Mouse (Mus musculus) hindbrain, embryonic 12.5 days (tissue): Measurements from ENCODE around the gene Rnf167. TPM values are rescaled to one million over a fixed set of nuclear protein-coding genes. Genes with fewer than 3 reads are reported as not detected.

Source experiments
- ATAC-seq: fragments of 200-750 bp; cut with Nextera tagmentation; 2 replicates; pipeline ENCODE4 v1.8.0; 2017; ENCODE audit warnings: moderate TSS enrichment; ENCODE audit not compliant: low FRiP score
- H3K27ac ChIP-seq: fragments of 300-500 bp; sonication (generic); 2 replicates; pipeline ENCODE4 v1.5.1; 2016; ENCODE audit warnings: mild to moderate bottlenecking
- H3K27me3 ChIP-seq: fragments of 300-500 bp; sonication (generic); 2 replicates; pipeline ENCODE4 v1.6.1; 2016; ENCODE audit warnings: mild to moderate bottlenecking
- H3K36me3 ChIP-seq: fragments of 300-500 bp; sonication (generic); 2 replicates; pipeline ENCODE4 v1.6.1; 2016; ENCODE audit warnings: mild to moderate bottlenecking
- H3K4me1 ChIP-seq: fragments of 300-500 bp; sonication (generic); 2 replicates; pipeline ENCODE4 v1.6.1; 2016
- H3K4me2 ChIP-seq: fragments of 300-500 bp; sonication (generic); replicated peaks from 2 replicates; pipeline ENCODE4 v1.6.1; 2016; ENCODE audit warnings: mild to moderate bottlenecking
- H3K4me3 ChIP-seq: fragments of 300-500 bp; sonication (generic); 2 replicates; pipeline ENCODE4 v1.5.1; 2016; ENCODE audit warnings: mild to moderate bottlenecking
- H3K9ac ChIP-seq: fragments of 300-500 bp; sonication (generic); 2 replicates; pipeline ENCODE4 v1.6.1; 2016; ENCODE audit warnings: mild to moderate bottlenecking, moderate library complexity
- H3K9me3 ChIP-seq: fragments of 300-500 bp; sonication (generic); replicated peaks from 2 replicates; pipeline ENCODE4 v1.6.1; 2016; ENCODE audit warnings: mild to moderate bottlenecking
- WGBS: fragments of 180-500 bp; shearing (Covaris S2); methylation state at CpG from one replicate; pipeline ENCODE4 v1.1.7; 2016; 5-methylcytosine and 5-hydroxymethylcytosine counted together
- polyA plus RNA-seq: library from polyadenylated mRNA; unstranded; fragments of >200 nt; fragmentation: Nextera tagmentation; extraction: Ambion mirVana; gene quantifications from 2 replicates; pipeline ENCODE4 v1.2.1, GENCODE M21; 2016

The Rnf167 gene
- polyA plus RNA-seq, 1 experiment from 2014 or later = 96.0 TPM

- H3K4me2 ChIP-seq = peak overlapping the region; percentile 98
- no peaks in the 10 kb centered on the region for H3K9me3 ChIP-seq
- H3K36me3 ChIP-seq = peaks cover 37% of the 10 kb centered on the region
- H3K27ac ChIP-seq = 0 out of 2 replicates have a peak overlapping the region, but pooled peaks have one; percentile 98
- H3K9ac ChIP-seq = peak overlapping the region; percentile 92
- H3K4me3 ChIP-seq = peak overlapping the region; percentile 99
- no peak for ATAC-seq
- H3K4me1 ChIP-seq = peaks cover 58% of the 10 kb centered on the region
- 58% methylated on average over 12 of the region's 12 CpGs for WGBS
- no peaks in the 10 kb centered on the region for H3K27me3 ChIP-seq
Observed at GRCm38 (mm10) chr11:70652029-70652883, 5.2 kb downstream of the Rnf167 start.

- no peak for ATAC-seq
- H3K9ac ChIP-seq = peak overlapping the region; percentile 92
- H3K27ac ChIP-seq = peak overlapping the region; percentile 98
- H3K36me3 ChIP-seq = peaks cover 37% of the 10 kb centered on the region
- 59% methylated on average over 6 of the region's 6 CpGs for WGBS
- no peaks in the 10 kb centered on the region for H3K27me3 ChIP-seq
- peak overlapping the region; percentile 99 for H3K4me3 ChIP-seq
- H3K4me2 ChIP-seq = peak overlapping the region; percentile 98
- H3K4me1 ChIP-seq = peaks cover 57% of the 10 kb centered on the region
- no peaks in the 10 kb centered on the region for H3K9me3 ChIP-seq
Observed at GRCm38 (mm10) chr11:70652884-70653344, 5.9 kb downstream of the Rnf167 start.

- Histone ChIP-seq H3K27ac (peak overlapping the region; percentile 98), H3K27me3 (no peaks in the 10 kb centered on the region), H3K36me3 (peaks cover 37% of the 10 kb centered on the region), H3K9me3 (no peaks in the 10 kb centered on the region), H3K4me2 (peak overlapping the region; percentile 98), H3K9ac (peak overlapping the region; percentile 92), H3K4me3 (peak overlapping the region; percentile 99), H3K4me1 (peaks cover 52% of the 10 kb centered on the region)
- ATAC-seq = peak; percentile 66
- WGBS = under 1% methylated on average over 55 of the region's 63 CpGs
Observed at GRCm38 (mm10) chr11:70653345-70654197, 6.5 kb downstream of the Rnf167 start.

GRCm38 (mm10) chr11:70654198-70654922, 7.3 kb downstream of the Rnf167 start, which contains the start of gene Pfn1:
Gene Pfn1, minus strand, starts transcription at chr11:70654644.
- H3K36me3 ChIP-seq = peaks cover 32% of the 10 kb centered on the region
- H3K4me2 ChIP-seq = peak within 1 kb of the TSS; percentile 98
- no peaks in the 10 kb centered on the region for H3K9me3 ChIP-seq
- WGBS = under 1% methylated on average over 51 of the region's 61 CpGs
- H3K27ac ChIP-seq = peak within 1 kb of the TSS; percentile 98
- H3K4me1 ChIP-seq = peaks cover 44% of the 10 kb centered on the region
- peak within 1 kb of the TSS; percentile 99 for H3K4me3 ChIP-seq
- H3K27me3 ChIP-seq = no peaks in the 10 kb centered on the region
- ATAC-seq = peak; percentile 51
- H3K9ac ChIP-seq = peak within 1 kb of the TSS; percentile 92

- peak overlapping the region; percentile 99 for H3K4me3 ChIP-seq
- H3K9me3 ChIP-seq = no peaks in the 10 kb centered on the region
- peaks cover 43% of the 10 kb centered on the region for H3K4me1 ChIP-seq
- no peaks in the 10 kb centered on the region for H3K27me3 ChIP-seq
- H3K9ac ChIP-seq = peak overlapping the region; percentile 92
- H3K27ac ChIP-seq = peak overlapping the region; percentile 98
- H3K36me3 ChIP-seq = peaks cover 28% of the 10 kb centered on the region
- WGBS = under 1% methylated on average over 48 of the region's 48 CpGs
- peak overlapping the region; percentile 98 for H3K4me2 ChIP-seq
- peak; percentile 64 for ATAC-seq
Observed at GRCm38 (mm10) chr11:70654923-70655570, 8.0 kb downstream of the Rnf167 start.

- Histone ChIP-seq H3K4me2 (peak overlapping the region; percentile 98), H3K9me3 (no peaks in the 10 kb centered on the region), H3K27ac (peak overlapping the region; percentile 98), H3K4me1 (peaks cover 41% of the 10 kb centered on the region), H3K9ac (peak overlapping the region; percentile 92), H3K27me3 (no peaks in the 10 kb centered on the region), H3K36me3 (peaks cover 26% of the 10 kb centered on the region), H3K4me3 (peak overlapping the region; percentile 99)
- WGBS = under 1% methylated on average over 61 of the region's 61 CpGs
- no peak for ATAC-seq
Observed at GRCm38 (mm10) chr11:70655571-70656455, 8.8 kb downstream of the Rnf167 start.

GRCm38 (mm10) chr11:70656456-70656927, 9.5 kb downstream of the Rnf167 start:
- peaks cover 21% of the 10 kb centered on the region for H3K36me3 ChIP-seq
- H3K27me3 ChIP-seq = no peaks in the 10 kb centered on the region
- H3K4me1 ChIP-seq = peaks cover 38% of the 10 kb centered on the region
- peak overlapping the region; percentile 92 for H3K9ac ChIP-seq
- H3K9me3 ChIP-seq = no peaks in the 10 kb centered on the region
- peak overlapping the region; percentile 98 for H3K27ac ChIP-seq
- peak overlapping the region; percentile 98 for H3K4me2 ChIP-seq
- peak overlapping the region; percentile 99 for H3K4me3 ChIP-seq
- no peak for ATAC-seq
- WGBS = 7% methylated on average over 16 of the region's 16 CpGs

- peaks cover 36% of the 10 kb centered on the region for H3K4me1 ChIP-seq
- peak within 1 kb of the TSS; percentile 99 for H3K4me3 ChIP-seq
- ATAC-seq = no peak
- 7% methylated on average over 3 of the region's 3 CpGs for WGBS
- peak within 1 kb of the TSS; percentile 98 for H3K27ac ChIP-seq
- H3K36me3 ChIP-seq = peaks cover 20% of the 10 kb centered on the region
- no peaks in the 10 kb centered on the region for H3K9me3 ChIP-seq
- H3K27me3 ChIP-seq = no peaks in the 10 kb centered on the region
- peak within 1 kb of the TSS; percentile 98 for H3K4me2 ChIP-seq
- H3K9ac ChIP-seq = peak within 1 kb of the TSS; percentile 92
Observed at GRCm38 (mm10) chr11:70656964-70657363, 9.9 kb downstream of the Rnf167 start, which contains the start of gene Eno3. Gene Eno3, plus strand, starts transcription at chr11:70657202.

GRCm38 (mm10) chr11:70657573-70657972, 10.5 kb downstream of the Rnf167 start:
- no peak overlapping the region for H3K4me3 ChIP-seq
- no peak overlapping the region for H3K4me2 ChIP-seq
- WGBS = 46% methylated on average over 6 of the region's 6 CpGs
- H3K4me1 ChIP-seq = peaks cover 30% of the 10 kb centered on the region
- peaks cover 21% of the 10 kb centered on the region for H3K36me3 ChIP-seq
- H3K9ac ChIP-seq = no peak overlapping the region
- H3K27ac ChIP-seq = no peak overlapping the region
- no peaks in the 10 kb centered on the region for H3K27me3 ChIP-seq
- no peaks in the 10 kb centered on the region for H3K9me3 ChIP-seq
- no peak for ATAC-seq

- Histone ChIP-seq H3K27ac (no peak overlapping the region), H3K27me3 (no peaks in the 10 kb centered on the region), H3K36me3 (peaks cover 23% of the 10 kb centered on the region), H3K9me3 (no peaks in the 10 kb centered on the region), H3K4me1 (peaks cover 26% of the 10 kb centered on the region), H3K4me2 (no peak overlapping the region), H3K4me3 (no peak overlapping the region), H3K9ac (no peak overlapping the region)
- ATAC-seq = no peak
- 57% methylated on average over 9 of the region's 9 CpGs for WGBS
Observed at GRCm38 (mm10) chr11:70657991-70658390, 11.0 kb downstream of the Rnf167 start.
